Mouse (Mus musculus): ENCODE measurements at regions not wholly inside any gene's neighbourhood (a gene's known extent, or its start where the extent isn't known, plus 50 kb on each side); places are given as distances from the start of the nearest gene placed in this dataset.
A peak's percentile ranks its signal among the peaks of the same experiment; 100 is the strongest.

- Histone ChIP-seq H3K4me1 (ENCODE audit: control insufficient read depth, insufficient read depth, low read length) (0 out of 2 replicates have a peak, but pooled peaks cover 6% of the 10 kb centered on the region), H3K4me2 (ENCODE audit: low read depth, low read length) (no peak overlapping the region), H3K4me3 (ENCODE audit: low read depth, low read length) (no peak overlapping the region), H3K27me3 (replicated peaks; ENCODE audit: control insufficient read depth, insufficient read depth, low read length) (no peaks in the 10 kb centered on the region), H3K27ac (replicated peaks; ENCODE audit: low read depth, low read length) (no peak overlapping the region), H3K9me3 (ENCODE audit: control insufficient read depth, low read length) (no peaks in the 10 kb centered on the region), H3K36me3 (ENCODE audit: control insufficient read depth, insufficient read depth, low read length) (no peaks in the 10 kb centered on the region), H3K9ac (ENCODE audit: low read depth, low read length) (no peak overlapping the region)
- peak; percentile 48 for DNase-seq (ENCODE audit: low spot score)
- 42% methylated on average over 1 of the region's 1 CpGs for WGBS
- ATAC-seq (ENCODE audit: low read depth) = peak; percentile 15; the same call in 1 of the 2 replicates
Measured at GRCm38 (mm10) chr17:14503670-14504069, 190.4 kb downstream of the Thbs2 start.

- H3K9me3 ChIP-seq (ENCODE audit: control insufficient read depth, low read length) = no peaks in the 10 kb centered on the region
- ATAC-seq (ENCODE audit: low read depth) = no peak
- H3K4me2 ChIP-seq (ENCODE audit: low read depth, low read length) = no peak overlapping the region
- no peaks in the 10 kb centered on the region for H3K27me3 ChIP-seq (replicated peaks; ENCODE audit: control insufficient read depth, insufficient read depth, low read length)
- no peak for DNase-seq (ENCODE audit: low spot score)
- no peak overlapping the region for H3K9ac ChIP-seq (ENCODE audit: low read depth, low read length)
- H3K4me1 ChIP-seq (ENCODE audit: control insufficient read depth, insufficient read depth, low read length) = 0 out of 2 replicates have a peak, but pooled peaks cover 8% of the 10 kb centered on the region
- H3K4me3 ChIP-seq (ENCODE audit: low read depth, low read length) = no peak overlapping the region
- H3K27ac ChIP-seq (replicated peaks; ENCODE audit: low read depth, low read length) = no peak overlapping the region
- no peaks in the 10 kb centered on the region for H3K36me3 ChIP-seq (ENCODE audit: control insufficient read depth, insufficient read depth, low read length)
- WGBS = 73% methylated on average over 2 of the region's 2 CpGs
Measured at GRCm38 (mm10) chr17:14501341-14501740, 192.7 kb downstream of the Thbs2 start.

- 35% methylated on average over 15 of the region's 15 CpGs for WGBS
- Histone ChIP-seq H3K9me3 (ENCODE audit: control insufficient read depth, low read length) (no peaks in the 10 kb centered on the region), H3K4me1 (ENCODE audit: control insufficient read depth, insufficient read depth, low read length) (peaks cover 35% of the 10 kb centered on the region; the same call in 1 of the 2 replicates), H3K4me3 (ENCODE audit: low read depth, low read length) (no peak overlapping the region), H3K9ac (ENCODE audit: low read depth, low read length) (no peak overlapping the region), H3K27ac (replicated peaks; ENCODE audit: low read depth, low read length) (no peak overlapping the region), H3K4me2 (ENCODE audit: low read depth, low read length) (no peak overlapping the region), H3K27me3 (replicated peaks; ENCODE audit: control insufficient read depth, insufficient read depth, low read length) (no peaks in the 10 kb centered on the region), H3K36me3 (ENCODE audit: control insufficient read depth, insufficient read depth, low read length) (no peaks in the 10 kb centered on the region)
- DNase-seq (ENCODE audit: low spot score) = no peak
- ATAC-seq (ENCODE audit: low read depth) = peak; percentile 41; the same call in 1 of the 2 replicates
Measured at GRCm38 (mm10) chr17:14497086-14497485, 196.9 kb downstream of the Thbs2 start.

- H3K4me1 ChIP-seq (ENCODE audit: control insufficient read depth, insufficient read depth, low read length) = peaks cover 35% of the 10 kb centered on the region; the same call in 1 of the 2 replicates
- peak; percentile 72 for DNase-seq (ENCODE audit: low spot score)
- H3K27me3 ChIP-seq (replicated peaks; ENCODE audit: control insufficient read depth, insufficient read depth, low read length) = no peaks in the 10 kb centered on the region
- H3K4me2 ChIP-seq (ENCODE audit: low read depth, low read length) = no peak overlapping the region
- no peaks in the 10 kb centered on the region for H3K9me3 ChIP-seq (ENCODE audit: control insufficient read depth, low read length)
- no peak overlapping the region; the same call in 1 of the 2 replicates for H3K27ac ChIP-seq (replicated peaks; ENCODE audit: low read depth, low read length)
- H3K9ac ChIP-seq (ENCODE audit: low read depth, low read length) = no peak overlapping the region
- WGBS = 47% methylated on average over 8 of the region's 8 CpGs
- H3K4me3 ChIP-seq (ENCODE audit: low read depth, low read length) = no peak overlapping the region
- no peaks in the 10 kb centered on the region for H3K36me3 ChIP-seq (ENCODE audit: control insufficient read depth, insufficient read depth, low read length)
- no peak for ATAC-seq (ENCODE audit: low read depth)
Measured at GRCm38 (mm10) chr17:14493751-14494320, 200.2 kb downstream of the Thbs2 start.

GRCm38 (mm10) chr17:14492936-14493335 lies 201.1 kb downstream of the Thbs2 start:
- Histone ChIP-seq H3K27ac (replicated peaks; ENCODE audit: low read depth, low read length) (no peak overlapping the region), H3K9me3 (ENCODE audit: control insufficient read depth, low read length) (no peaks in the 10 kb centered on the region), H3K9ac (ENCODE audit: low read depth, low read length) (no peak overlapping the region), H3K4me2 (ENCODE audit: low read depth, low read length) (no peak overlapping the region), H3K4me3 (ENCODE audit: low read depth, low read length) (no peak overlapping the region), H3K4me1 (ENCODE audit: control insufficient read depth, insufficient read depth, low read length) (peaks cover 35% of the 10 kb centered on the region; the same call in 1 of the 2 replicates), H3K36me3 (ENCODE audit: control insufficient read depth, insufficient read depth, low read length) (no peaks in the 10 kb centered on the region), H3K27me3 (replicated peaks; ENCODE audit: control insufficient read depth, insufficient read depth, low read length) (no peaks in the 10 kb centered on the region)
- ATAC-seq (ENCODE audit: low read depth) (no peak), DNase-seq (ENCODE audit: low spot score) (no peak)
- WGBS = 67% methylated on average over 10 of the region's 10 CpGs

GRCm38 (mm10) chr17:14481746-14482145 lies 202.4 kb downstream of the Smoc2 start:
- ATAC-seq (ENCODE audit: low read depth) (no peak), DNase-seq (ENCODE audit: low spot score) (no peak)
- Histone ChIP-seq H3K4me2 (ENCODE audit: low read depth, low read length) (no peak overlapping the region), H3K36me3 (ENCODE audit: control insufficient read depth, insufficient read depth, low read length) (no peaks in the 10 kb centered on the region), H3K4me1 (ENCODE audit: control insufficient read depth, insufficient read depth, low read length) (peaks cover 5% of the 10 kb centered on the region), H3K9me3 (ENCODE audit: control insufficient read depth, low read length) (0 out of 2 replicates have a peak, but pooled peaks cover 6% of the 10 kb centered on the region), H3K4me3 (ENCODE audit: low read depth, low read length) (no peak overlapping the region), H3K27ac (replicated peaks; ENCODE audit: low read depth, low read length) (no peak overlapping the region), H3K27me3 (replicated peaks; ENCODE audit: control insufficient read depth, insufficient read depth, low read length) (no peaks in the 10 kb centered on the region), H3K9ac (ENCODE audit: low read depth, low read length) (no peak overlapping the region)
- WGBS = 86% methylated on average over 6 of the region's 6 CpGs

- no peak overlapping the region for H3K9ac ChIP-seq (ENCODE audit: low read depth, low read length)
- H3K36me3 ChIP-seq (ENCODE audit: control insufficient read depth, insufficient read depth, low read length) = no peaks in the 10 kb centered on the region
- WGBS = 68% methylated on average over 10 of the region's 10 CpGs
- ATAC-seq (ENCODE audit: low read depth) (no peak), DNase-seq (ENCODE audit: low spot score) (no peak)
- H3K4me2 ChIP-seq (ENCODE audit: low read depth, low read length) = no peak overlapping the region
- peaks cover 24% of the 10 kb centered on the region for H3K4me1 ChIP-seq (ENCODE audit: control insufficient read depth, insufficient read depth, low read length)
- H3K27ac ChIP-seq (replicated peaks; ENCODE audit: low read depth, low read length) = peak overlapping the region; percentile 1; the same call in 1 of the 2 replicates
- 0 out of 2 replicates have a peak, but pooled peaks cover 6% of the 10 kb centered on the region for H3K9me3 ChIP-seq (ENCODE audit: control insufficient read depth, low read length)
- no peak overlapping the region for H3K4me3 ChIP-seq (ENCODE audit: low read depth, low read length)
- H3K27me3 ChIP-seq (replicated peaks; ENCODE audit: control insufficient read depth, insufficient read depth, low read length) = no peaks in the 10 kb centered on the region
Measured at GRCm38 (mm10) chr17:14478938-14479505, 199.7 kb downstream of the Smoc2 start.

GRCm38 (mm10) chr17:14476707-14477106 lies 197.4 kb downstream of the Smoc2 start:
- H3K27me3 ChIP-seq (replicated peaks; ENCODE audit: control insufficient read depth, insufficient read depth, low read length) = no peaks in the 10 kb centered on the region
- peaks cover 24% of the 10 kb centered on the region for H3K4me1 ChIP-seq (ENCODE audit: control insufficient read depth, insufficient read depth, low read length)
- ATAC-seq (ENCODE audit: low read depth) = no peak
- H3K9ac ChIP-seq (ENCODE audit: low read depth, low read length) = no peak overlapping the region
- H3K36me3 ChIP-seq (ENCODE audit: control insufficient read depth, insufficient read depth, low read length) = no peaks in the 10 kb centered on the region
- DNase-seq (ENCODE audit: low spot score) = no peak
- H3K9me3 ChIP-seq (ENCODE audit: control insufficient read depth, low read length) = no peaks in the 10 kb centered on the region
- H3K4me3 ChIP-seq (ENCODE audit: low read depth, low read length) = no peak overlapping the region
- H3K27ac ChIP-seq (replicated peaks; ENCODE audit: low read depth, low read length) = peak overlapping the region; percentile 59
- no peak overlapping the region for H3K4me2 ChIP-seq (ENCODE audit: low read depth, low read length)
- WGBS = 59% methylated on average over 12 of the region's 12 CpGs

All from embryonic facial prominence, embryonic 14.5 days (tissue).